Mouse (Mus musculus) cerebellum, adult 2 months (tissue): ENCODE results near the gene Cbfa2t2.

Experiments
- CTCF ChIP-seq: fragments of 200-500 bp; IDR thresholded peaks from 2 replicates; pipeline ENCODE4 v1.5.1; 2011; ENCODE audit warnings: low read depth, mild to moderate bottlenecking, control low read depth, low read length, moderate library complexity, borderline replicate concordance; ENCODE audit not compliant: insufficient read depth
- POLR2A ChIP-seq: fragments of 200-500 bp; IDR thresholded peaks from 2 replicates; pipeline ENCODE4 v1.6.1; 2011; ENCODE audit warnings: low read length, control low read depth, borderline replicate concordance; ENCODE audit not compliant: insufficient read depth

- no peak for TF ChIP-seq POLR2A
- TF ChIP-seq CTCF, result no peak
These were observed 39.6 kb downstream of the Cbfa2t2 start for GRCm38 (mm10) chr2:154475861-154476260.
